Mouse (Mus musculus) WW6 (cell line): Measurements from ENCODE around the gene Smg6.

Experiments used
- DNase-seq: peaks from one replicate; pipeline ENCODE4 v3.0.0-alpha.2; 2013; ENCODE audit warnings: low read depth, low spot score

Smg6 gene

GRCm38 (mm10) chr11:75213372-75214080, 287.9 kb downstream of the Smg6 start:
- DNase-seq, result no peak
